Mouse (Mus musculus): ENCODE measurements around the gene Spg20.

DNA sequence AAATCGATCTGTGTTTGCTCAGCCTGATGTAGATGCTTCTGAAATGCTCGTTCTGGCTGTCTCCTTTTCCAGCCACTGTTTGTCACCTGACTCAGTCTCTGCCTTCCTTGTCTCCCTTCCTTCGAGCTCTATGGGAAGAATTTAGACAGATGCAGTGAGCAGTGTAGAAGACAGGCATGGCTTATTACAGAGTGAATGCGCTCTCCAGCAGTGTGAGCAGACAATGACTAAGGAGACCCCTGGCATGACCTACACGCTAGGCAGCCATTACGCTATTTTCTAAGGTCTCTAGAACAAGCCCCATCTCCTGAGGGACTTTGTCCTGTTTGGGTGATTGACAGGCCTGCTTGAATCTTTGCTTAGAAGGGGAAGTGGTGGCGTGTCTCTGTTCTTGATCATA lies 49.2 kb downstream of the Spg20 start:
- TF ChIP-seq TAL1 (IDR thresholded peaks at IDR 0.05; ENCODE audit: low read length) (no peak), GATA1 (IDR thresholded peaks at IDR 0.05; ENCODE audit: low read length) (no peak)

All from erythroblast, embryonic 14.5 days (primary cell).